Mouse (Mus musculus) heart, postnatal 0 days (tissue): ENCODE measurements around the gene Pcnx4.

Experiments used
- CTCF ChIP-seq: IDR thresholded peaks from 2 replicates; pipeline ENCODE4 v1.5.1; 2016; ENCODE audit warnings: antibody characterized with exemption, control low read depth, low read depth
- EP300 ChIP-seq: IDR thresholded peaks from 2 replicates; pipeline ENCODE4 v1.6.1; 2016; ENCODE audit warnings: antibody characterized with exemption, low read depth

- TF ChIP-seq EP300 = no peak
- no peak for TF ChIP-seq CTCF
Observed at GRCm38 (mm10) chr12:72535599-72535998, 584 bp upstream of the Pcnx4 start.
